Mouse (Mus musculus) ES-E14 (cell line): ENCODE results near the gene Mapkap1. TPM values are rescaled to one million over a fixed set of nuclear protein-coding genes. Genes with fewer than 3 reads are reported as not detected.

Experiments
- DNase-seq: peaks from one replicate; pipeline ENCODE4 v3.0.0-alpha.2; 2013; ENCODE audit warnings: low read depth, low spot score
- H3K27ac ChIP-seq: 2 replicates; pipeline ENCODE4 v1.5.1; 2012; ENCODE audit warnings: low read depth, mild to moderate bottlenecking, low read length, moderate library complexity, mixed read lengths; ENCODE audit not compliant: poor library complexity, insufficient read depth, severe bottlenecking
- H3K36me3 ChIP-seq: 2 replicates; pipeline ENCODE4 v1.6.1; 2012; ENCODE audit warnings: mild to moderate bottlenecking, low read length, moderate library complexity, mixed read lengths; ENCODE audit not compliant: control insufficient read depth, poor library complexity, insufficient read depth, severe bottlenecking
- H3K4me1 ChIP-seq, 2 experiments: fragments of 150-350 bp in 1 of 2; sonication (generic) in 1 of 2; 2 replicates each; pipeline ENCODE4 v1.6.1; 2012; ENCODE audit warnings: low read length in 2 of 2, mild to moderate bottlenecking in 1 of 2, mixed read lengths in 1 of 2; ENCODE audit not compliant: control insufficient read depth in 2 of 2, insufficient read depth in 2 of 2, poor library complexity in 1 of 2
- H3K4me3 ChIP-seq, 2 experiments: fragments of 150-350 bp in 1 of 2; sonication (generic) in 1 of 2; 2 replicates each; pipeline ENCODE4 v1.5.1; 2012; ENCODE audit warnings: low read length in 2 of 2, low read depth in 1 of 2, mild to moderate bottlenecking in 1 of 2, mixed read lengths in 1 of 2; ENCODE audit not compliant: insufficient read depth in 1 of 2, poor library complexity in 1 of 2, severe bottlenecking in 1 of 2
- H3K9ac ChIP-seq: 2 replicates; pipeline ENCODE4 v1.6.1; 2012; ENCODE audit warnings: low read depth, mild to moderate bottlenecking, low read length, mixed read lengths; ENCODE audit not compliant: poor library complexity, insufficient read depth, severe bottlenecking
- H3K9me3 ChIP-seq: fragments of 150-350 bp; sonication (generic); 2 replicates; pipeline ENCODE4 v1.6.1; 2012; ENCODE audit warnings: low read depth, mild to moderate bottlenecking, low read length; ENCODE audit not compliant: control insufficient read depth, insufficient read depth
- CHD2 ChIP-seq: IDR thresholded peaks from 2 replicates; pipeline ENCODE4 v1.6.1; 2014; ENCODE audit warnings: mild to moderate bottlenecking, low read depth, low read length, inconsistent platforms
- HCFC1 ChIP-seq: IDR thresholded peaks from 2 replicates; pipeline ENCODE4 v1.6.1; 2012; ENCODE audit warnings: low read length, inconsistent platforms, borderline replicate concordance; ENCODE audit not compliant: insufficient read depth
- MAFK ChIP-seq: IDR thresholded peaks from 2 replicates; pipeline ENCODE4 v1.6.1; 2014; ENCODE audit warnings: mild to moderate bottlenecking, low read depth, low read length, inconsistent platforms; ENCODE audit not compliant: insufficient read depth
- ZC3H11A ChIP-seq: IDR thresholded peaks from 2 replicates; pipeline ENCODE4 v1.6.1; 2012; ENCODE audit warnings: low read depth, mild to moderate bottlenecking, inconsistent platforms, low read length, borderline replicate concordance
- ZNF384 ChIP-seq: IDR thresholded peaks from 2 replicates; pipeline ENCODE4 v1.6.1; 2012; ENCODE audit warnings: low read depth, low read length, inconsistent platforms
- in situ Hi-C, 2 experiments: fragments of 600-800 bp; cut with MboI; formaldehyde crosslinking; loops; one replicate each; pipeline ENCODE4 v1.15.1; 2025; ENCODE audit warnings: low sequenced_read_pairs in 2 of 2, inconsistent platforms in 1 of 2; ENCODE audit not compliant: unreplicated experiment in 2 of 2
- total RNA-seq: library from RNA; depleted of rRNA; stranded (reverse); fragments of 300-350 nt; gene quantifications from 2 replicates; pipeline ENCODE4 v1.2.3, GENCODE M21; 2012

Mapkap1 gene
- total RNA-seq, 1 experiment, result 47.3 TPM

DNA sequence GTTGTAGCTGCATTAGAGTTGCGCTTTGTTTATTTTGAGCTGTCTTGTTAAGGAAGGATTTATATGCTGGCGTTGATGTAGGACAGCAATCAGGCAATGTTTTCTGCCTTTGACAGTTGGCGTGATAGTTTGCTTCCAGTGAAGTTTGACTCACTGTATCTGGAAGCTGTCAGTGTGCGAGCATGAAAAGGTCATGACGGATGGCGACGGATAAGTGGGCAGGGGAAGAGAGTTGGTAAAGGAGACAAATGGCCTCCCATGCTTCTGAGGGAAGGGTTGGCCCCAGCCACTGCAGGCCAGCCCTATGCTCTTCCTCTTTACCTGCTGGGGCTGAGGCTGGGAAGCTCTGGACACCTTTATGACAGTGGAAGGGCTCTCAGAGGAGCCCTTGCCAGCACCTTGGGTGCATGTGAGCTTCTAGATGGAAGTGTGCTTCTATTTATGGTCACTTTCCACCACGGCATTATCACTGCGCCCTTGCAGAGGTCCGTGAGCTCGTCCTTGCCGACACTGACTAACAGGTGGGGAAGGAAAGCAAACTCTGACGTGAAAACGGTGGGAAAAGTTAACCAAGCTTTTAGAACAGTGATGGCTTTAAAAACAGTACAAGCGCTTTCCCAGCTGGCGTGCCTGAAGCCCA lies 185.3 kb downstream of the Mapkap1 start:
- H3K36me3 ChIP-seq, result no peaks in the 10 kb centered on the region
- H3K27ac ChIP-seq, result no peak overlapping the region
- no peak overlapping the region for H3K4me3 ChIP-seq
- H3K4me1 ChIP-seq, result peaks cover 0 to 2% of the 10 kb centered on the region in 2 experiments; a peak in 1 of 4 replicates
- no peaks in the 10 kb centered on the region for H3K9me3 ChIP-seq
- H3K9ac ChIP-seq, result no peak overlapping the region
- no peak for TF ChIP-seq ZC3H11A
- DNase-seq, result no peak
- in situ Hi-C loops, result no loop called here

DNA sequence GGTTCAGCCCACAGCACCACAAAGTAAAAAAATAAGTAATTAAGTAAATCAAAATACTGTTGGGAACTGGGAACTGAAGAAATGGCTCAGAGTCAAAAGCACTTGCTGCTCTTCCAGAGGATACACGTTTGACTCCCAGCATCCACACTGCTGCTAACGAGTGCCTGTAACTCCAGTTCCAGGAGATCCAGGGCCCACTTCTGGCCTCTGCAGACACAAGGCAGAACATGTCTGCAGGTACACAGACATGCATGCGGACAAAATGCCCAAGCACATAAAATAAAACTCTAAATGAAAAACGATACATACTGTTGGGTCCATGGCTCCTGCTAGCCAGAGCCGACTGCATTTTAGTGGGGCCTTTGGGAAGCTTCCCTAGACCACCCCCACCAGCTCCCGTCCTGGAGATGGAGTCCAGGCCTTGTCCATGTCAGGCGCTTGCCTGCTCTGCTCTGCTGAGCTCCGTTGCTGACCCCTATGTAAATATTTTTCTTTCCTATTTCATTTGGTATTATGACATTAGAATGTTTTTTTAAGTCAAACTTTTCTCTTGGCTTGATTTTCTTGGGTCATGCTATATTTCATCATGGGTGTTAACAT lies 185.9 kb downstream of the Mapkap1 start:
- in situ Hi-C loops, result no loop called here
- DNase-seq, result no peak
- Histone ChIP-seq H3K27ac (no peak overlapping the region), H3K4me3 (no peak overlapping the region), H3K9me3 (no peaks in the 10 kb centered on the region), H3K9ac (no peak overlapping the region), H3K36me3 (no peaks in the 10 kb centered on the region), H3K4me1 (peaks cover 0 to 2% of the 10 kb centered on the region in 2 experiments; a peak in 1 of 4 replicates)
- TF ChIP-seq HCFC1 (no peak), MAFK (no peak), CHD2 (no peak), ZNF384 (no peak), ZC3H11A (no peak)

DNA sequence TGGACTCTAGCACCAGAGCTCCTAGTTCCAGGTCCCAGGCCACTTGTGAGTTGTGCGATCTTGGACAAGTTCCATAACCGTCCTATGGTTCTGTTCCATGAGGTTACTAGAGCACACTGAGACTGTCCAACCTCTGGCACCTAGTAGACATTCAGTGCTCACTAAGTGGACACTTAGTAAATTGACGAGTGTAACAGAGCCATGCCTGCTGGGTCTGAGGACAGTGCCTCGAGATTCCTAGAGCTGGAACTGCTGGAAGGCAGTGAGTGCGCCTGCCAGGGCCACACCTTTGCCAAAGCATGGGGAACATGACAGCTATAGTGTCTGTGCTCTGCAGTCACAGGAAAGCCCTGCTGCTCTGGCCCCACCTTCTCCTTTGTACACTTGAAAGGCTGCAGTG lies 187.4 kb downstream of the Mapkap1 start:
- in situ Hi-C loops, result no loop called here
- Histone ChIP-seq H3K36me3 (peaks cover 4% of the 10 kb centered on the region; the same call in 1 of the 2 replicates), H3K4me3 (no peak overlapping the region), H3K9me3 (no peaks in the 10 kb centered on the region), H3K4me1 (peaks cover 0 to 2% of the 10 kb centered on the region in 2 experiments; a peak in 1 of 4 replicates), H3K27ac (no peak overlapping the region), H3K9ac (no peak overlapping the region)
- TF ChIP-seq ZC3H11A (no peak), HCFC1 (no peak), CHD2 (no peak), ZNF384 (no peak), MAFK (no peak)
- DNase-seq, result no peak

DNA sequence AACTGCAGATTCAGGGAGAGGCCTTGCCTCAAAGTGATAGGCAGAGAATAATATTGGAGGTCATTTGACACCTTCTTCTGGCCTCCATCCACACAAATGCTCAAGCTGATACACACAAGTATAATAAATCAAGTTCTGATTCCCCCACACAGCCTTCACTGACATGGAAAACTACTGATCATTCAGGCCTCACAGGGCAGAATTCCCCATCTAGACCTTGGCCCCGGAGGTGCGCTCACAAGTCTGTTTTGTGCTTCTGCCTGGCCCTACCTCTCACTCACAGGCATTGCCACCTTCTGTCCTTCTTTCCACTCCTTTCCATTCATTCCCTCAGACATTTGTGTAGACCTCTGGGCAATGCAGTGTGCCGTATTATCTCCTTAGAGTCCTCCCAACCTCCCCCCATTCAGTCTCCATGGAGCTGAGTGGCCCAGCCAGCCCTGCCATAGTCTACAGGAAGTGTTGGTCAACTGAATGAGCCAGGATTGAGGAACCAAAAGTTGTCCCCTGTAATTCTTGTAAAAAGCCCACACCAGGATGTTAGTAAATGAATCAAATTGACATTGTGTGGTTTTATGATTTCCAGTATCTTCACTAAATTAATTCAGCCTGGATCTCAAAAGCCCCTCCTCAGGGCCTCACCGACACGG lies 193.2 kb downstream of the Mapkap1 start:
- Histone ChIP-seq H3K9me3 (no peaks in the 10 kb centered on the region), H3K4me1 (no peaks in the 10 kb centered on the region), H3K36me3 (peaks cover 6% of the 10 kb centered on the region; the same call in 1 of the 2 replicates), H3K4me3 (no peak overlapping the region), H3K27ac (no peak overlapping the region), H3K9ac (no peak overlapping the region)
- in situ Hi-C loops, result no loop called here
- TF ChIP-seq HCFC1 (no peak), MAFK (no peak), ZC3H11A (no peak), CHD2 (no peak), ZNF384 (no peak)
- DNase-seq, result no peak
